Mouse (Mus musculus) limb, embryonic 11.5 days (tissue): ENCODE data around the gene Trip10. TPM values are rescaled to one million over a fixed set of nuclear protein-coding genes. Genes with fewer than 3 reads are reported as not detected.

Experiments used
- ATAC-seq: fragments of 200-750 bp; cut with Nextera tagmentation; 2 replicates; pipeline ENCODE4 v1.8.0; 2017; ENCODE audit warnings: low read depth; ENCODE audit not compliant: insufficient number of reproducible peaks, low FRiP score, low TSS enrichment
- DNase-seq: peaks from one replicate; pipeline ENCODE4 v3.0.0-alpha.2; 2015; ENCODE audit warnings: low spot score
- H3K27ac ChIP-seq: fragments of 300-500 bp; sonication (generic); replicated peaks from 2 replicates; pipeline ENCODE4 v1.5.1; 2014; ENCODE audit warnings: low read depth, mild to moderate bottlenecking, low read length
- H3K27me3 ChIP-seq: fragments of 300-500 bp; sonication (generic); 2 replicates; pipeline ENCODE4 v1.6.1; 2014; ENCODE audit warnings: mild to moderate bottlenecking, low read length, mixed read lengths; ENCODE audit not compliant: control insufficient read depth, insufficient read depth
- H3K36me3 ChIP-seq: fragments of 300-500 bp; sonication (generic); 2 replicates; pipeline ENCODE4 v1.6.1; 2014; ENCODE audit warnings: mild to moderate bottlenecking, low read length, moderate library complexity, mixed read lengths; ENCODE audit not compliant: control insufficient read depth, insufficient read depth
- H3K4me1 ChIP-seq: fragments of 300-500 bp; sonication (generic); 2 replicates; pipeline ENCODE4 v1.6.1; 2014; ENCODE audit warnings: low read length, mixed read lengths; ENCODE audit not compliant: control insufficient read depth, insufficient read depth
- H3K4me2 ChIP-seq: fragments of 300-500 bp; sonication (generic); 2 replicates; pipeline ENCODE4 v1.6.1; 2014; ENCODE audit warnings: low read depth, mild to moderate bottlenecking, moderate library complexity; ENCODE audit not compliant: severe bottlenecking
- H3K4me3 ChIP-seq: fragments of 300-500 bp; sonication (generic); 2 replicates; pipeline ENCODE4 v1.5.1; 2014; ENCODE audit warnings: low read depth, low read length
- H3K9ac ChIP-seq: fragments of 300-500 bp; sonication (generic); 2 replicates; pipeline ENCODE4 v1.6.1; 2014; ENCODE audit warnings: mild to moderate bottlenecking, low read length
- H3K9me3 ChIP-seq: fragments of 300-500 bp; sonication (generic); 2 replicates; pipeline ENCODE4 v1.6.1; 2016; ENCODE audit warnings: low read length; ENCODE audit not compliant: control insufficient read depth
- WGBS: fragments of 180-500 bp; shearing (Covaris S2); extraction: QIAGEN DNeasy Blood & Tissue Kit; methylation state at CpG from one replicate; pipeline ENCODE4 v1.1.7; 2014; 5-methylcytosine and 5-hydroxymethylcytosine counted together
- polyA plus RNA-seq: library from polyadenylated mRNA; unstranded; fragments of >200 nt; fragmentation: Nextera tagmentation; extraction: Ambion mirVana; gene quantifications from 2 replicates; pipeline ENCODE4 v1.2.1, GENCODE M21; 2014

The Trip10 gene
- polyA plus RNA-seq, 1 experiment from 2014 or later, result 27.8 TPM

GRCm38 (mm10) chr17:57262901-57263550 lies 13.8 kb downstream of the Trip10 start:
- Histone ChIP-seq H3K27ac (no peak overlapping the region), H3K27me3 (no peaks in the 10 kb centered on the region), H3K36me3 (peaks cover 7% of the 10 kb centered on the region; the same call in 1 of the 2 replicates), H3K4me2 (no peak overlapping the region), H3K9ac (no peak overlapping the region), H3K4me3 (no peak overlapping the region), H3K4me1 (no peaks in the 10 kb centered on the region), H3K9me3 (no peaks in the 10 kb centered on the region)
- DNase-seq (no peak), ATAC-seq (no peak)
- 91% methylated on average over 17 of the region's 17 CpGs for WGBS

- ATAC-seq (no peak), DNase-seq (no peak)
- Histone ChIP-seq H3K36me3 (peaks cover 7% of the 10 kb centered on the region; the same call in 1 of the 2 replicates), H3K9me3 (no peaks in the 10 kb centered on the region), H3K4me2 (no peak overlapping the region), H3K27ac (no peak overlapping the region), H3K4me3 (no peak overlapping the region), H3K4me1 (no peaks in the 10 kb centered on the region), H3K27me3 (no peaks in the 10 kb centered on the region), H3K9ac (no peak overlapping the region)
- WGBS, result 85% methylated on average over 2 of the region's 2 CpGs
These were observed 14.9 kb downstream of the Trip10 start for GRCm38 (mm10) chr17:57264164-57264563.

GRCm38 (mm10) chr17:57264972-57265945 lies 16.0 kb downstream of the Trip10 start:
- peak; percentile 55; the same call in 1 of the 2 replicates for ATAC-seq
- Histone ChIP-seq H3K4me2 (peak overlapping the region; percentile 29; the same call in 1 of the 2 replicates), H3K27me3 (no peaks in the 10 kb centered on the region), H3K9me3 (no peaks in the 10 kb centered on the region), H3K36me3 (0 out of 2 replicates have a peak, but pooled peaks cover 7% of the 10 kb centered on the region), H3K9ac (no peak overlapping the region), H3K4me1 (no peaks in the 10 kb centered on the region), H3K27ac (no peak overlapping the region), H3K4me3 (no peak overlapping the region)
- DNase-seq, result peak; percentile 38
- 25% methylated on average over 21 of the region's 22 CpGs for WGBS

GRCm38 (mm10) chr17:57267556-57268126 lies 18.4 kb downstream of the Trip10 start:
- no peak overlapping the region for H3K4me3 ChIP-seq
- H3K9ac ChIP-seq, result no peak overlapping the region
- WGBS, result 90% methylated on average over 6 of the region's 6 CpGs
- no peak overlapping the region for H3K4me2 ChIP-seq
- no peak overlapping the region for H3K27ac ChIP-seq
- H3K27me3 ChIP-seq, result no peaks in the 10 kb centered on the region
- DNase-seq (no peak), ATAC-seq (no peak)
- H3K4me1 ChIP-seq, result no peaks in the 10 kb centered on the region
- H3K36me3 ChIP-seq, result 0 out of 2 replicates have a peak, but pooled peaks cover 4% of the 10 kb centered on the region
- no peaks in the 10 kb centered on the region for H3K9me3 ChIP-seq

GRCm38 (mm10) chr17:57271301-57271700 lies 22.0 kb downstream of the Trip10 start:
- H3K4me2 ChIP-seq, result no peak overlapping the region
- DNase-seq, result no peak
- WGBS, result 70% methylated on average over 9 of the region's 9 CpGs
- no peak overlapping the region for H3K27ac ChIP-seq
- no peaks in the 10 kb centered on the region for H3K9me3 ChIP-seq
- H3K9ac ChIP-seq, result no peak overlapping the region
- peaks cover 22% of the 10 kb centered on the region for H3K27me3 ChIP-seq
- ATAC-seq, result no peak
- H3K4me3 ChIP-seq, result no peak overlapping the region
- H3K36me3 ChIP-seq, result no peaks in the 10 kb centered on the region
- H3K4me1 ChIP-seq, result peaks cover 3% of the 10 kb centered on the region; the same call in 1 of the 2 replicates

GRCm38 (mm10) chr17:57273846-57274245 lies 24.6 kb downstream of the Trip10 start:
- DNase-seq (no peak), ATAC-seq (no peak)
- H3K36me3 ChIP-seq, result no peaks in the 10 kb centered on the region
- peaks cover 22% of the 10 kb centered on the region for H3K27me3 ChIP-seq
- H3K4me3 ChIP-seq, result no peak overlapping the region
- H3K9ac ChIP-seq, result no peak overlapping the region
- no peak overlapping the region for H3K4me2 ChIP-seq
- H3K4me1 ChIP-seq, result peaks cover 3% of the 10 kb centered on the region; the same call in 1 of the 2 replicates
- H3K9me3 ChIP-seq, result no peaks in the 10 kb centered on the region
- WGBS, result 21% methylated on average over 7 of the region's 7 CpGs
- no peak overlapping the region for H3K27ac ChIP-seq

- Histone ChIP-seq H3K4me3 (peak overlapping the region; percentile 42), H3K9me3 (no peaks in the 10 kb centered on the region), H3K27ac (no peak overlapping the region), H3K27me3 (peaks cover 25% of the 10 kb centered on the region), H3K4me2 (peak overlapping the region; percentile 58), H3K4me1 (peaks cover 3% of the 10 kb centered on the region; the same call in 1 of the 2 replicates), H3K36me3 (no peaks in the 10 kb centered on the region), H3K9ac (peak overlapping the region; percentile 34; the same call in 1 of the 2 replicates)
- DNase-seq (no peak), ATAC-seq (no peak)
- 6% methylated on average over 15 of the region's 15 CpGs for WGBS
These were observed 25.4 kb downstream of the Trip10 start for GRCm38 (mm10) chr17:57274686-57275085.
